Mouse (Mus musculus): ENCODE results near the gene Gm1604a. TPM values are rescaled to one million over a fixed set of nuclear protein-coding genes. Genes with fewer than 3 reads are reported as not detected.
"Not testable (repeated sequence)": the region's sequence is repeated elsewhere in the genome, so short reads cannot be mapped to it uniquely, and the experiment has no call there.

Gm1604a gene
- total RNA-seq, 2 experiments from 2014 or later, result not detected

DNA sequence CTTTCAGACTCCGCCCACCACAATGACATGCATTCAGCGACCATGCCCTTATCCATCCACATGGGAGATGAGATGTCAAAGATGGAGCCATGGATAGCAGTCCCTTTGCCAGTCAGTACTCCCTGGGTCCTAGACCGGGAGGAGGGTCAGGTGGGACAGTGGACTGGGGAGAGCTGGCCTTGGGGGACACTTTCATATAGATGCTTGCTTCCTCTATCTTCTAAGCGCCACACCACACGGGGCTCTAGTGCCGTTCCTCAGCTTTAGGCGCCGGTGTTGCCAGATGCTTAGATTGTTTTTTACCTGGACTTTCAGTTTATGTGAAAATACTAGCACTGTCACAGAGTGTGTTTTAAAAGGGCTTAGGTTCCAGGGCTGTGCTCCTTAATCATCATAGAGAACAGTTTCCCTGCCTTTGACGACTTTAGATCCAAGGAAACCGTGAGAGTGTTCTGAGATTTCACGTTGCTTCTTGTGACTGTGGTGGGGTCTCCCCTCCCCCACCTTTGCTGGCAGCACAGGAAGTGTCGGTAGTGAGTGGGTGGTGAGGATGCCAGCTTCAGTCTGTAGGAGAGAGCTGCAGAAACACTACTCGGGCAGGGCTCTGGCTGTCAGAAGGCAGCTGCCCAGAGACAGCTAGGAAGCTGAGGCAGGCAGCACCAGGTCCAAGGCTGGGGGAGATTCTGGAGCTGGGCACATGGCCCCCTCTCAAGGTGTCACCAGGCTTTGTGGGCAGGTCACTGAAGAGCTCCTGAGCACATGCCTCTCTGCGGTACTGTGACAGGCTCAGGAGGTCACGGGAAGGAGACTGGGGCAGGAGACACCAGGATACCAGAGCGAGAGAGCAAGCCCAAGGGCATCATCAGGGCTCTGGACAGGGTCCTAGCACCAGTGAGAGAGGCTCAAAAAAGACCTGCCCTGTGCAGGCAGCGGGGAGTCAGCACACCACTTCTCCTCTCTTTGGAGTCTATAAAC, 8.1 kb downstream of the Gm1604a start:
- not testable (repeated sequence) for ATAC-seq (replicated peaks; ENCODE audit: low FRiP score, poor library complexity, severe bottlenecking)

DNA sequence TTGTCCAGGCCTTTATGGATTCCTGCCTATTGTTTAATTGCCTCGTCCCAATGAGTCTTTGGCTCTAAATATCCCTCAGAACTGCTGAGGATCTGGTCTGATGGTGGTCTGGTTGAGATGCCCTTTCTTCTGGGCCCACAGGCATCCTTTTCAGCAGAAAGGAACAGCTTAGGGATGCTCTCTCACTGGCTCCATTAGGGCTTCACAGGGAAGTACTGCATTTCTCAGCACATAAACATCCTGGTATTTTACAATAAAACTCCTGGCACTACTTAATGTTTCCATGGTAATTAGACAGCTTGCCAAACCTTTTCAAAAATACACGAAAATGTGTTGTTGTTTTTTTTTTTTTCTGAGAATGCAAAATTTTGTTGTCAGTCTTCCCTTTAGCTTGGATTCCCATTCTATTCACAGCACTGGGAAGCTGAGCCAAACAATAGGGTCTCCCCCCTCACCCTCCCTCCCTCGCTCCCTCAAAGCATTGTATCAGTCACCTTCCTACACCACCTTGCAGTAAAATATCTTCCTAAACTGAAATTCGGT, 43.7 kb downstream of the Gm1604a start:
- ATAC-seq (replicated peaks; ENCODE audit: low FRiP score, poor library complexity, severe bottlenecking), result not testable (repeated sequence)

DNA sequence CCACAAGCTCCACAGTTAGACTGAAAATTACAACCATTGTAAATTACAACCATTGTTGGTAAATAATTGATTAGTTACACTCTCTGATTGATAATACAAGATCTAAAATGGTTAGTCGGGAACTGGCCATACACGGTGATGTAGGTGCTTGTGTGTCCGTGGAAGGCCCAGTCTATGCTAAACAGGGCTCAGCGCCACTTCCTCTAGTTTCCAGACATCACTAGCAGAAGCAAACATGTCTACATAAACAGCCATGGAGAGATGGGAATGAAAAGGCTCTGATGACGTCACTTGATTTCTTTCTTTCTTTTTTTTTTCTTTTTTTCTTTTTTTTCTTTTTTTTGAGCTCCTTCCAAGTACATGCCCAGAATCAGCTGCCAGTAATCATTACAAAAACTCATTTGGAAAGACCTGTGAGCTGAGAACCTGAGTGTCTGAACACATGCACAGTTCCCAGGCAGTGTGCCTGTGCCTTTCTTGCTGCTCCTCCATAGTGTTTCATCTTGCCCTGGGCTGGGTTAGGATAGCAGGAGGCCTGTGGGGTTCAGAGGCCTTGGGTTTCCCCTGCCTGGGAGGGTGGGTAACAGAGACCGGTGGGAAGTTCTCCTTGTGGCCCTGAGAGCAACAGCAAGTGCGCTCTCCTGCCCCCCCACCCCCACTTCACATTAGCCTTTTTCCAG, 44.3 kb downstream of the Gm1604a start:
- ATAC-seq (replicated peaks; ENCODE audit: low FRiP score, poor library complexity, severe bottlenecking), result not testable (repeated sequence)

DNA sequence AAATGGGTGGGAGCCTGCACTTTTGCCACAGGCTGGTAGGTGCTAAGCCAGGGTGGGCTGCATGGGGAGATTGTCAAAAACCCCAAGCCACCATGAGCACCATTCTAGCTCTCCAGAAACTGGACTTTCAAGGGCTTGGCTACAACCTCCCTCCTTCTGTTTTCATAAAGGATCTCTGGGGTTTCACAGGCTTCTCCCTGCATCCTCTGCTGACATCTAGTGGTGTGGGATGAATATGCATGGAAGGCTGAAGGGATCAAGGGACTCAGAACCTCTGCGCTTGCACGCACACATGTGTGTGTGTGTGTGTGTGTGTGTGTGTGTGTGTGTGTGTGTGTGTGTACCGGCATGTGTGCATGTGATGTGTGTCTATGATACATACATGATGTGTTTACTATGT, 49.1 kb downstream of the Gm1604a start:
- ATAC-seq (replicated peaks; ENCODE audit: low FRiP score, poor library complexity, severe bottlenecking), result not testable (repeated sequence)

DNA sequence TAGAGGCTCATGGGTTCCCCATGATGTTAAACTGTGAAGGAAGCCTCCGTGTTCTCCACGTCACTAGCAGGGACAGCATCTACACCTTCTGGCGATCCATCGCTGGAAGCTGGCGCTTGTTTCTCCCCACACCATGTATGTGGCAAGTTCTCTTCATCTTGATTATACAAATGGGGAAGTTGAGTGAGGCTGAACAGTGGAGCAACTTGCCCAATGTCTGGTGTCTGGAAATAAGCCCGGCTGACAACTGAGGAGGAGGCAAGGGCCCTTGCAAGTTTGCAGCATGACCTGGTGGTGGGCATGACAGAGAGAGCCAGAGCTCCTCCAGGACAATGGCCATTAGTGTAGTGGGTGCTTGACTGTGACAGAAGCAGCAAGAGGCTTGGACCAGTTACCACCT, 50.2 kb downstream of the Gm1604a start:
- not testable (repeated sequence) for ATAC-seq (replicated peaks; ENCODE audit: low FRiP score, poor library complexity, severe bottlenecking)

DNA sequence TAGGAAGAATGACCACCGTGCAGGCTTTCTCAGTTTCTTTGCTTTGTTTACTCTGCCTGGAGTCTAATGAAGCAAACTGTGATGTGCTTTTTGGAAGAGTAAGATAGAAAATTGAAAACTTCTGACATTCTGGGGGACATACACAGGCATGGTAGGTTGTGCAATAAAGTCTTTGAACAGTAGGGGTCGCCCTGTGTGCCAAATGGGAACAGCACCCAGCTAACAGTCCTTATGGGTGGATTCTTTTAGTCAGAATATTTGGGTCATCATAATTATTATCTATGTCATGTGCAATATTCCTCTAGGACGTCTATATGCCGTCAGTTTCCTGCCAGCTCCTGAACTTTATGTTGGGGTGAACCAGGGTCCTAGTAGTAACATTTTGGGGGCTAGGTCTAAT, 54.2 kb downstream of the Gm1604a start:
- ATAC-seq (replicated peaks; ENCODE audit: low FRiP score, poor library complexity, severe bottlenecking), result not testable (repeated sequence)

DNA sequence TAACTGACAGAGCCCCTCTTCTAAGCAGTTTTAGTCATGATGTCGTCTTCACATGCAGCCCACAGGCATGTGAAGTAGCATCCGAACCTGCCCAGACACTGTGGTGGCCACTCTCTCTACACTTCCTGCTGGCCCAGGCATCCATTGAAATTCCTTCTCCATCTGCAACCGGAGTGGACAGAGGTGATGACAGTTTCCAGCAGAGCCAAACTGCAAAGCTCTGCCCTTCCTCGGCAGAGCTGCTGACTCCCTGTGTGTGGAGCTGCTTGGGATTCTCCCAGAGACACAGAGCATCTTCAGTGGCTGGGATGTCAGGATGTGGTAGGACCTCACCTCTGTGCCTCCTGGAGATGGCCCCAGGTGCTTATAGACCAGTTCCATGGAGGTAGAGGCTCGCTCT, 59.2 kb downstream of the Gm1604a start:
- ATAC-seq (replicated peaks; ENCODE audit: low FRiP score, poor library complexity, severe bottlenecking), result not testable (repeated sequence)

DNA sequence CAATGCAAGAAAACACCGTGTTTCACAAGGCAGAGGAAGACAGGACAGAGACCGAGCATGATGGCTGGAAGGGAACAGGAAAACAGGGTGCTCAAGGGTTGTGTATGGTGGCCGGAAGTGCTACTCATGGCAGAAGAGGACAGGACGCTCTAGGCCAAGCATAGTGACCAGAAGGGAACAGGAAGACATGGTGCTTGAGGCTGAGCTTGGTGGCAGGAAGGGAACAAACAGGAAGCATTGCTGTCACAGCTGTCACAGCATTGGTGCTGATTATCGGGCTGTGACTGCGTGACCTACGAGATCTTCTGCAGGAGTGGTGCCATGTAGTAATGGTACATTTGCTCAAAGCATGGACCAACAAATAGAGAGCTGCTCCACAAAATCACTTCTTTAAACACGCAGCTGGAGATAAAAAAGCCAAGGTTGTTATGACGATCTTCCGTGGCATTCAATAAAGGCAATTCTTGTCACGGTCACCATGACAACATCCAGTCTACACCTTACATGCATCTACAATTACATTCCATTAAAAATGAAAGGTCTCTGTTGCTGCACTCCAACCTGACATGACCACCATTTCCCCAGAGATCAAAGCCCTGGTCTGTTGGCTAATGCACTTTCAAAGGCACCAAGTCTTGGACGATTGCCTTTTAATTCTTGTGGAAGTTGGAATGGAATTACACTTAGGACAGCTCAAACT, 60.3 kb downstream of the Gm1604a start:
- not testable (repeated sequence) for ATAC-seq (replicated peaks; ENCODE audit: low FRiP score, poor library complexity, severe bottlenecking)

DNA sequence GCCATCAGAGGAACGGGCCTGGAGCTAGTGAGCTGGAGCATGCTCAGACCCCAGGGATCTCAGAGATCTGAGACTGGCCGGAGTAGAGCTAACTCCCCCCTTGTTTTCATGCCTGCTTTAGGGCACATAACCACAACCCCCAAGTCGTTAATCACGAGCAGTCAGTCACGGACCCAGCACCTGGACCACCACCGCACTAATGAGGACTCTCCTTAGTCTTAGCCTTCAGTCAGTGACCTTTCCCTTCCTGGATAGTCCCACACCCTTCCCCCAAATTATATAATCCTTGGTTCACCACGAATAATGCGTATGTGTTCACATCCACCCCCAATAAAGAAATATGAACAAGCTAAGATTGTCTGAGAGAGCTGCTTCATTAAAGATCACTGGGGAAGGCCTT, 61.5 kb downstream of the Gm1604a start:
- ATAC-seq (replicated peaks; ENCODE audit: low FRiP score, poor library complexity, severe bottlenecking), result not testable (repeated sequence)

DNA sequence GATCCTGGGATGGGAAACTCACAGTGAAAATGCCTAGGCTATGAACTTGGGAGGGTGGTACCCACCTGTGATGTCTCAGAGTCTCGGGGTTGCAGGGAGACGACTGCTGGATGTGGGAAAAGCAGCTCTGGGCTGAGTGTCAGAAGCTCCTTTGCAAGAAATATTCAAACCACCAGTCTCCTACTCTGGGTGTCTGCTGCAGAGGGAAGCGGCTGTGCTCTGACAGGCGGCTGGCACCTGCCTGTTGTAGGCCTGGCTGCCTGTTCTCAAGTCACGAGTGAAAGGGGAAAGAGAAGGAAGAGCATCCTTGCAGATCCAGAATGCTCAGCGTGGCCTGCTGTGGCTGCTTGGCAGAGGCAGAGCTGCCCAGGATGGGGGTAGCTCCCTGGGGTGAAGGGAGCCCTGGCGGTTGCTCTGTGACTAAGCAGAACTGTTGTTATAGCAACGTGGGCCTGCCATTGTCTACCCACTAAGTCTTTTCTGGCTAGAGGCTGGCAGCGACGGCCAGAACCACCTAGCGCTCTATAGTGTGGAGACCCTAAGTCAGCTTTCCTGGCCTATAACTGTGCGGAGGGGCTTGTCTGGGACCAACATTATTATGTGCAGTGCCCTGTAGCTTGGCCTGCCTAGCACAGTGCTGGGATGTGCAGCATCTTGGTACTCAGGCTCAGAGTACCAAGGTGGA, 72.6 kb downstream of the Gm1604a start:
- ATAC-seq (replicated peaks; ENCODE audit: low FRiP score, poor library complexity, severe bottlenecking), result not testable (repeated sequence)

DNA sequence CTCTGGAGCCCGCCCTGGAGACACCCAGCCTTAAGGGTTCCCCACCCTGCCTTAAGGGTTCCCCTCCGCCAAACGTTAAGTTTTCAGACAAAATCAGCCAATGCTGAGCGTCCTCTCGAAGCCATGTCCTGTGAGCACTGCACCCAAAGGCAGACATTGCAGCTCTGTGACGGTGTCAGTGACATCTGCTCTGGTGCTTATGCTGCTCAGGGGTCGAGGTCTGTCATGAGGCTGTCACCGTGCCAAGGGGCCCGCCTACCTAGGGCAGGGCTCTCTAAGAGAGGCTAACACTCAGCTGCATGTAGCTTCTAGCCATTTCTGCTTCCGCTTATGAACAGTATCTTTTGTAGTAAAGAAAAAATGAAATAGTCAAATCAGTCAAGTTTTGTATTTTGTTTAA, 73.7 kb downstream of the Gm1604a start:
- ATAC-seq (replicated peaks; ENCODE audit: low FRiP score, poor library complexity, severe bottlenecking), result not testable (repeated sequence)

DNA sequence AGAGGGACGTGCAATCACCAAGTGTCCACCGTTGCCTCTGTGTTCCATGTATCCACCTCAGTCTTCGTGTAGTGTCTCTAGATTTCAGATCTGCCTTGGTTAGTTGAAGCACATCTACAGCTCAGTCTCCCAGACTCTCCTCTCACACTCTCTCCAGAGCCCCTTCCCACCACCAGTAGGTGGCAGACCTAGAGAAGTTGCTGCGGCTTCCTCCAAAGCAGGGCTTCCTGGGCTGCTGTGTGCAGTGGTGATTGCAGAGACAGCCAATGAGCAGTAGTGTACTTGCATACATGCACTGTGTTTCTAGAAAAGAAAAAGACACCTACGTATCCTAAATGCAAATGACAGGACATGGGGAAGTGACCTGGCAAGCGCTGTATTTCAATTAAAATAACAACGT, 77.6 kb downstream of the Gm1604a start:
- not testable (repeated sequence) for ATAC-seq (replicated peaks; ENCODE audit: low FRiP score, poor library complexity, severe bottlenecking)

DNA sequence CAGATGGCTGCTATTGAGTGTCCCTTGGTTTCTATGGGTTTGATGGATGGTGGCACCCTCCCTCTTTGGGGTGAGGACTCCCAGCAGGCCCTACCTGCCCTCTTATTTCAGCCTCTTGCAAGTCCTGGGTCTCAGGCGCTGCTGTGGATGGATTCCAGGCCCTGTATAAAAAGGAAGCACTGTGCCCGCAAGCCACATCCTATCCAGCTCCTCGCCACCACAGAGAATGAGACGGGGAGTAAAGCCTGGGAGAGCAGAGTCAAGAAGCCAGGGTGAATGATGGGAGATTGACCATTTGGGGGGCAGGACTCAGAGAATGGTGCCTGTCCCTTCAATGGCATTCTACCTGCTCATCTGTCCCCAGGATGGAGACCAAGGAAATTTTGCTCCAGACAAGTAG, 86.3 kb downstream of the Gm1604a start:
- not testable (repeated sequence) for ATAC-seq (replicated peaks; ENCODE audit: low FRiP score, poor library complexity, severe bottlenecking)

DNA sequence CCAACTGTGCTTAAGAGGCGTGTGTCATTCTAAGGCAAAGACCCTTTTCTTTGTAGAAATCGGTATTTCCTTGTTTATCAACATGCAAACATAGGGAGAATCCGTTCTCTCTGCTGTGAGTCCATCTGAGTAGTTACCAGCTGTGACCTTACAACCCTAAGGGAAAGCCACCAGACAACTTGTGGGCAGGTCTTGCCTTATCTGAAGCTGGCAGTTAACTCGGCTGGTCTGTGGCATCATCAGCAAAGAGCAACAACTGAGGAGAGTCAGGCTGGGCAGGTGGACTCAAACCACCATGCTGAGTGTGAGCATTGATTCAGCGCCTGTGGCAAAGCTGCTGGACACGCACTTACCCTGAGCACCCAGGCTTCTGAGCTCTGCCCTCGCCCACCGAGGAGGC, 90.9 kb downstream of the Gm1604a start:
- ATAC-seq (replicated peaks; ENCODE audit: low FRiP score, poor library complexity, severe bottlenecking), result not testable (repeated sequence)

DNA sequence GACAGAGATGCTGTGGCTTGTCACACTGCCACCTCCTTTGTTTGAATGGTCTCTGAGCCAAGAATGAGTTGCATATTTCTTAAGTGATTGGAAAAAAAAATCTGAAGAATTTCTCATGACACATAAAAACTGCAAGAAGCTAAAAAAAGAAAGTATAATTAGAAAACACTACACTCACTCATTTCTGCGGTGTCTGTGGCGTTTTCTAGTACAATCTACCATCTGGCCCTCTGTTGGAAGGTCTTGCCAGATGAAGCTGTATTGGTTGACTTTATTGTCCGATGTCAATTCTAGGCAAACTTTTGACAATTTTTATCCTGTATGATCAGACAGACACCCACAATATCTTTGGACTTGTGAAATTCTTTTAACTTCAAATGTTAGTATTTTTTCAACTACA, 95.5 kb downstream of the Gm1604a start:
- ATAC-seq (replicated peaks; ENCODE audit: low FRiP score, poor library complexity, severe bottlenecking), result not testable (repeated sequence)

DNA sequence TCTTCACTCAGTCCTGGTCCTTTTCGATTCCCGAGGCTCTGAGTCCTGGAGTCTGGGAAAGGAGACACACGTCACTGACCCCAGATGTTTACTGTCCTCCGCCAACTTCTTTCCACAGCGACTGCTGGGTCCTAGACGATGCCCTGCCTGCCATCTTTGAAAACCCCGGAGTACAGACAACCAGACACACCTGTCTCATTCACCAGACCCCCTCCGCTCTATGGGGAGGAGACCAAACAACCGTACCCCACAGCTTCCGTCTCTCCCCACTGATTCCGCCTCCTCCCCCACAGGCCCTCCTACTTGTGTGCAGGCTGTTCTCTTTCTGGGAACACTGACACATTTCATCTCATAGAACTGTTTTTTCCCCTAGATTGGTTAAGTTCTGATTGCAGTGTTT, 97.2 kb downstream of the Gm1604a start:
- not testable (repeated sequence) for ATAC-seq (replicated peaks; ENCODE audit: low FRiP score, poor library complexity, severe bottlenecking)

DNA sequence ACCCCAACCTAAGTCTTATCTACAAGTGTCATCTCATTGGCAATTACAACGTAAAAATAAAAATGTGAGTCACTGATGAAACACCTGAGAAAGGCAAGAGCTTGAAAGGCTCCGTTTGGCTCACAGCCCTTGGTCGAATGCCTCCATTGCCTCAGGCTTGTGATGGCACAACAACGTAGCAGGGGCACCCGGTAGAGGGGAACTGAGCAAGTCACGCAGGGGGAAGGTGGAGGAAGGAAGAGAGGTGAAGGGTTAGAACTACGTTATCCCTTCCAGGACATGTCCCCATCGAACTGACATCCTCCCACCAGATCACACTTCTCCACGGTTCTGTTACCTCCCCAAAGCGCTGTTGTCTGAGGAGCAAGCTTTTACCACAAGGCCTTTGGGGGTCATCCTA, 101.1 kb downstream of the Gm1604a start:
- ATAC-seq (replicated peaks; ENCODE audit: low FRiP score, poor library complexity, severe bottlenecking), result not testable (repeated sequence)

DNA sequence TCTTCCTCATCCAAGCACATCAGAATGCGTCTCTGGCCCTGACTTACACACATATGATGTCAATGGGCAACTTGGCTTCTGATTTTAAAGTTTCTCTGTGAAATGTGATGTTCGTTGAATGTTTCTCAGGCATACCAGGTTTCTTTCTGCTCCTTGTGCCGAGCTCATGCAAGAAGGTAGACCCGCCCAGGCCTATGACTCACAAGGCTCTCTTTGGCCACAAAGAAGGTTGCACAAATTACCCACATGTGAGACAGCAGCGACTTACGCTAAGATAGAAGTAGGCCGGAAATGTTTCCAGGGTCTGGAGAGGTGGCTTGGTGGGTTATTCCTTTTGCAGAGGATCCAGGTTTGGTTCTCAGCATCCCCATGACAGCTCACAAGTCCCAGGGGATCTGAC, 108.6 kb downstream of the Gm1604a start:
- not testable (repeated sequence) for ATAC-seq (replicated peaks; ENCODE audit: low FRiP score, poor library complexity, severe bottlenecking)

DNA sequence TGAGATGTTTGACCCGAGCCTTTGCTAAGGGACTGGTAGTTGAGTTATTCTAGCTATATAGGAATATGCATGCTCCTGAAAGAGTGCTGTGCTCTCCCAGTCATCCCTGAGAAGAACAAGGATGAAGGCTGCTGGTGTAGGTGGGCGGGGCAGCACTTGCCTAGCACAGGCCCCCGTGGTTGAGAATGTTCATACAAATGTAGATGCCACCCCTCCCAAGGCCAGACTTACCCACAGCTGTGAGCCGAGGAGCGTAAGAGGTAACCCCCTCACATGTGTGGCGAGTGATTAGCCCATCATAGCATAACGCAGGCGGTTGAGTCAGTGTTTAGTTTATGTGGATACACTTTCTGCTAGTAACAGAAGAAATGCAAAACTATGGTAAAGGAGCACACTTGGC, 109.9 kb downstream of the Gm1604a start:
- ATAC-seq (replicated peaks; ENCODE audit: low FRiP score, poor library complexity, severe bottlenecking), result not testable (repeated sequence)

Measured in erythroid progenitor cell, adult 5-6 weeks (primary cell).